Mouse (Mus musculus) cerebellum, adult 8-10 months (tissue): Measurements from ENCODE around the gene Sp3.
"Not testable (repeated sequence)": the region's sequence is repeated elsewhere in the genome, so short reads cannot be mapped to it uniquely, and the experiment has no call there.

Experiments used
- DNase-seq: peaks from one replicate; pipeline ENCODE4 v3.0.0; 2022

Sp3 gene

GRCm38 (mm10) chr2:72915245-72915930, 64.9 kb downstream of the Sp3 start:
- no peak for DNase-seq

GRCm38 (mm10) chr2:72913458-72913760, 66.8 kb downstream of the Sp3 start:
- DNase-seq, result peak; percentile 51

GRCm38 (mm10) chr2:72912708-72913457, 67.4 kb downstream of the Sp3 start:
- DNase-seq, result no peak

DNA sequence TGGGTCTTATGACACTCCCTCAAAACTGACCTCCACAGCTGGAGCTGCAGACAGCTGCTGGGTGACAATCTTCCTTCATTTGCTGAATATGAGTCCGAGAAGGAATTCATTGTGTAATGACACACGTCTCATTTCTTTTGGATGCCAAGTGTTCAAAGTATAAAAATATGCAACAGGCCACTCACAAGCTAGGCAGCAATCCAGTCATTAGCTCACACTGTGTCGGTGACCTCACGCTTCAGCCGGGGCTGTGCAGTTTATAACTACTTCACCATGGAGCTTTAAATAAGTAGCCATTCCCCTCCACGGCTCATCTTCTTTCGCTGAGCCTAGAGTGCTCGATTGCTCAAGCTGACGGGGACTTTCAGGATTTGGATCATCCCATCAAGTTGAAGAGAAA, 68.7 kb downstream of the Sp3 start:
- no peak for DNase-seq

DNA sequence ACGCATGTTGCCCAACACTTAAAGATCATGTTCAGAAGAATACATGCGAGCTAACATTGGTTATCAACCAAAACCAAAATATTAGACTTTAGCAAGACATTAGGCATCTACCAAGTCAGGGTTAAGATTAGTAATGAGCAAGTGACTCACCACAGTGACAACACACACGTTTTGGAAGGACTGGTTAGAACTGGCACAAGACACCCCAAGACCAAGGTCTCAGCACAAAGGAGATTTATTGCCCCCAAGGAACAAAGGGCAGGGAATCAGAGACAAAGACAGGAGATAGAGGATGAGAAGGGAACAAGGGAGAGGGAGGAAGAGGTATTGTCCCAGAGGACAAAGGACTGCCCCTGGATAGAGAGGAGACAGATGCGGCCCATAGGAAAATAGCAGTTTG, 71.2 kb downstream of the Sp3 start:
- DNase-seq, result no peak

GRCm38 (mm10) chr2:72908191-72908910, 71.9 kb downstream of the Sp3 start:
- no peak for DNase-seq

GRCm38 (mm10) chr2:72906745-72907144, 73.5 kb downstream of the Sp3 start:
- DNase-seq, result no peak

DNA sequence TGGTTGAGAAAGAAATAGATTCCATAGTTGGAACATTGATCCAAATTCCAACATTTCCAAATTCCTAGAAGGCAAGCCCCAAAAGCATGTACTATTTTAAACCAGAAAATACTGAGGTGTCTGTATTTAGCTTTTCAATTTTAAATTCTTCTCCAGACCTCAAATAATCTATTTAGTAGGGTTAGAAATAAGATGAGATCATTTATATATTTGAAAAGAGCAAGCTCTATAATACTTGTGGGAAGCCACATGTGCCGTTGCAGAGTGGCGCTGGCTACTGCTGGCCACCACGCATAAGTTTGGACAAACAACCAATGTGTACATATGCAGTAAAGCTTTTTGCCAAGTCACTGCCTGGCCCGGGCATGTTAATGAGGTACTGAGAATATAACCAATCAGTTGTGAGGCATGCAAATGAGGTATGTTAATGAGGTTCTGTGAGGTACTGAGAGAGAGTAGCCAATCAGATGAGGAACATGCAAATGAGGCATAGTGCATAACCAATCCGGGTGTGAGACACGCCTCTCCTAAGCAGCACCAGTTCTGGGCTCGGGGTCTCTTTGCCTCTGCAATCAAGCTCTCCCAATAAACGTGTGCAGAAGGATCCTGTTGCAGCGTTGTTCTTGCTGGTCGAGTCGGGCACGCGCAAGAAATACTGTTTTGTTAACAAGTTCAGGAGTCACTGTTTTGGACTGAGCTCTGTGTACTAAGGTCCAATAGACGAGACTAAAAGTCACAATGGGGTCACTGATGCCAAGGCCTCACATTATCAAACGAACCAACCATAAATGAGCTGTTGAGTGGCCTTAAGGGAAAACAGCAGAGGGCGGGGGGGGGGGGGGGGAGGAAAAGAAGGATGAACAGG, 77.2 kb downstream of the Sp3 start:
- not testable (repeated sequence) for DNase-seq

DNA sequence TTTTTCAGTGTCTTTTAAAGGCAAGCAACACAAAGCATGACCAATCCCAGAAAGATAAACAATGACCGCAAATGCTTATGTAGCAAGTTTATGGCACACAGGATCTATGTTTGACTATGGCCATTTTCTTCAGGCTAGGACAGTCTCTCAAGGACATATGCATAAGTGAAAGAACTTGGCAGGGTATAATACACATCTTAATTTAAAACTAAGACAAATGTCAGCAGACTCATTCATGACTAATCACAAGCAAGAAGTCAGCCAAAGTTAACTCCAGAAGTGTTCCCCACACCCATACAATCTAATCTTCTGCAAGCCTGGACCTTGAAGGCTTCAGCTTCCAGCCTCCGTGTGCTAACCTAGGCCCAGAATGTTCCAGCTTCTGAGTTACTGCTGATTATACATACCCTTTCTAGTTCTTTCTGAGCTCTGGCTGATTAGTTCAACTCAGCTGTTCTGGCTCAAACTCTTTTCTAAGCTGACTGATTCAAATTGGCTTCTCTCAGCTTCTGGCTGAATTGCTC, 81.4 kb downstream of the Sp3 start:
- DNase-seq, result no peak

- DNase-seq, result no peak
Measured at GRCm38 (mm10) chr2:72898094-72898781, 82.0 kb downstream of the Sp3 start.

- DNase-seq, result no peak
Measured at GRCm38 (mm10) chr2:72889806-72890205, 90.4 kb downstream of the Sp3 start.
